Mouse (Mus musculus) stomach, postnatal 0 days (tissue): Measurements from ENCODE around the gene Src.

Source experiments
- CTCF ChIP-seq: IDR thresholded peaks from 2 replicates; pipeline ENCODE4 v1.5.1; 2016; ENCODE audit warnings: antibody characterized with exemption, low read depth, mild to moderate bottlenecking, moderate library complexity
- EP300 ChIP-seq: optimal IDR thresholded peaks from 2 replicates; pipeline ENCODE3; 2016; ENCODE audit warnings: antibody characterized with exemption

DNA sequence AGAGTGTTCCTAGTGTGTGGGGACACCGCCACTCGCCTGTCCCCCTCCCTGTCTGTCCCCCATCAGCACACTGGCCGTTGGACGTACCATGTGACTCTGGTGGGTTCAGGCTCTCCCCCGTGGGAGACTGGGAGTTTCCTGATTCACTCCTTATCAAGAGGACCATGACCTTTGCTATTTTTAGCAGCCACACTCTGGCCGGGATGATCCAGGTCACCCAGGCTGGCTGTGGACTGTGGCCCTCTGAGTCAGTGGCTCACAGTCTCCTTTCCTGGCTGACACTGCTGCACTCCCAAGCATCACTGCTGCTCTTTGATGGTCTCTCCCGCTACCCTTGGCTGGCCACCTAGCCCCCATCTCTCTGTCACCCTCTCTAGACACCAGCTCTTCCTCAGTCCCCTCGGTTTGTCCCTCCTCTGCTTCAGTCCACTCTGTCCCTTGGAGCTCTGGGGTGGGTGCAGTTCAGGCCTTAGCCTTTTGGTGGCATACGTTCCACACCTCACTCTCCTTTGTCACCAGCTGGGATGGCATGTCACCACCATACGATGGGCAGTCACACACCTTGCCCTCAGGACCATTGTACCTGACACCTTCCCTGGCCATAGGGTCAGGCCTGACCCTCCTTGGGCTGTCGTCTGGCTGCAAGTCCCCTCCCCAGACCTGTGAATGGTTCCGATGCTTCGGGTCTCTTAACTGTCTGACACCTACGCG is 61.8 kb downstream of the Src start:
- TF ChIP-seq CTCF (peak; percentile 80), EP300 (no peak)
